In genomic region chr9:41765816-41766532, GRCm38 (mm10) we compare ENCODE assay signal across 10 mouse cellular contexts.
DNase-seq lines count a peak whose midpoint lies in the region; ATAC-seq lines count a peak whose summit lies in the region.
"Had no signal": no experiment of that assay in that cellular context is flagged by ENCODE, and none has a peak within 500 bp of the region (broad histone marks: within the 10 kb centered on the region; RNA-seq: fewer than 3 reads in every experiment).

No protein-coding gene starts in this region.

- no peak for DNase-seq in lung, postnatal 25 days (ENCODE audit: low spot score)
- no peak for DNase-seq in embryonic facial prominence, embryonic 14.5 days (ENCODE audit: low spot score)
- no peak for DNase-seq in B cell, adult 2 months
- no peak for DNase-seq in ovary, postnatal 36 days (ENCODE audit: low spot score)
- DNase-seq in cerebellum, postnatal 10 days = no peak

- 63% methylated on average over 6 of the region's 6 CpGs for WGBS in lung, embryonic 16.5 days
- WGBS in embryonic facial prominence, embryonic 14.5 days = 54% methylated on average over 6 of the region's 6 CpGs
- WGBS in hindbrain, embryonic 12.5 days = 81% methylated on average over 6 of the region's 6 CpGs
- 84% methylated on average over 6 of the region's 6 CpGs for WGBS in midbrain, embryonic 15.5 days

- H3K36me3 ChIP-seq in lung, embryonic 16.5 days (ENCODE audit: control insufficient read depth, insufficient read depth, low read length) = no peaks in the 10 kb centered on the region
- H3K36me3 ChIP-seq in embryonic facial prominence, embryonic 14.5 days (ENCODE audit: control insufficient read depth, insufficient read depth, low read length) = no peaks in the 10 kb centered on the region
- H3K36me3 ChIP-seq in hindbrain, embryonic 12.5 days = no peaks in the 10 kb centered on the region
- no peaks in the 10 kb centered on the region for H3K36me3 ChIP-seq in midbrain, embryonic 15.5 days (replicated peaks)
- H3K36me3 ChIP-seq: neural tube, embryonic 12.5 days had no signal

- peaks cover 8% of the 10 kb centered on the region for H3K4me1 ChIP-seq in lung, embryonic 16.5 days (replicated peaks; ENCODE audit: control insufficient read depth, insufficient read depth, low read length)
- peaks cover 21% of the 10 kb centered on the region for H3K4me1 ChIP-seq in embryonic facial prominence, embryonic 14.5 days (ENCODE audit: control insufficient read depth, insufficient read depth, low read length)
- H3K4me1 ChIP-seq in hindbrain, embryonic 12.5 days = peaks cover 10% of the 10 kb centered on the region
- peaks cover 7% of the 10 kb centered on the region; the same call in 1 of the 2 replicates for H3K4me1 ChIP-seq in midbrain, embryonic 15.5 days

- ATAC-seq in lung, embryonic 16.5 days (ENCODE audit: low read depth) = peak; percentile 41; the same call in 1 of the 2 replicates
- ATAC-seq in embryonic facial prominence, embryonic 14.5 days (ENCODE audit: low read depth) = peak; percentile 3; the same call in 1 of the 2 replicates
- 0 out of 2 replicates have a peak, but pooled peaks have one; percentile 13 for ATAC-seq in hindbrain, embryonic 12.5 days (ENCODE audit: low FRiP score)
- no peak for ATAC-seq in midbrain, embryonic 15.5 days (replicated peaks)

- H3K9ac ChIP-seq in lung, embryonic 16.5 days (ENCODE audit: low read length) = no peak overlapping the region
- H3K9ac ChIP-seq in embryonic facial prominence, embryonic 14.5 days (ENCODE audit: low read depth, low read length) = no peak overlapping the region
- H3K9ac ChIP-seq in hindbrain, embryonic 12.5 days = no peak overlapping the region
- no peak overlapping the region for H3K9ac ChIP-seq in midbrain, embryonic 15.5 days
- H3K9ac ChIP-seq: liver, embryonic 14.5 days; neural tube, embryonic 12.5 days had no signal

- H3K9me3 ChIP-seq in lung, embryonic 16.5 days (ENCODE audit: control insufficient read depth, low read length) = peaks cover 2% of the 10 kb centered on the region; the same call in 1 of the 2 replicates
- H3K9me3 ChIP-seq in embryonic facial prominence, embryonic 14.5 days (ENCODE audit: control insufficient read depth, low read length) = no peaks in the 10 kb centered on the region
- H3K9me3 ChIP-seq in hindbrain, embryonic 12.5 days (replicated peaks) = no peaks in the 10 kb centered on the region
- no peaks in the 10 kb centered on the region for H3K9me3 ChIP-seq in midbrain, embryonic 15.5 days
- H3K9me3 ChIP-seq: neural tube, embryonic 12.5 days had no signal

- no peak overlapping the region for H3K4me3 ChIP-seq in lung, embryonic 16.5 days (ENCODE audit: low read length)
- no peak overlapping the region for H3K4me3 ChIP-seq in embryonic facial prominence, embryonic 14.5 days (ENCODE audit: low read depth, low read length)
- no peak overlapping the region for H3K4me3 ChIP-seq in hindbrain, embryonic 12.5 days
- H3K4me3 ChIP-seq in midbrain, embryonic 15.5 days = no peak overlapping the region
- H3K4me3 ChIP-seq: neural tube, embryonic 12.5 days had no signal

- H3K27me3 ChIP-seq in lung, embryonic 16.5 days (ENCODE audit: control insufficient read depth, insufficient read depth, low read depth, low read length) = no peaks in the 10 kb centered on the region
- H3K27me3 ChIP-seq in embryonic facial prominence, embryonic 14.5 days (replicated peaks; ENCODE audit: control insufficient read depth, insufficient read depth, low read length) = no peaks in the 10 kb centered on the region
- no peaks in the 10 kb centered on the region for H3K27me3 ChIP-seq in hindbrain, embryonic 12.5 days
- H3K27me3 ChIP-seq in midbrain, embryonic 15.5 days (replicated peaks) = no peaks in the 10 kb centered on the region
- H3K27me3 ChIP-seq: neural tube, embryonic 12.5 days had no signal

- no peak overlapping the region for H3K4me2 ChIP-seq in lung, embryonic 16.5 days (ENCODE audit: low read depth, low read length)
- H3K4me2 ChIP-seq in embryonic facial prominence, embryonic 14.5 days (ENCODE audit: low read depth, low read length) = no peak overlapping the region
- H3K4me2 ChIP-seq in hindbrain, embryonic 12.5 days (replicated peaks) = no peak overlapping the region
- H3K4me2 ChIP-seq in midbrain, embryonic 15.5 days = no peak overlapping the region
- H3K4me2 ChIP-seq: neural tube, embryonic 12.5 days had no signal

- peak overlapping the region; percentile 48 for H3K27ac ChIP-seq in lung, embryonic 16.5 days (ENCODE audit: low read length)
- H3K27ac ChIP-seq in embryonic facial prominence, embryonic 14.5 days (replicated peaks; ENCODE audit: low read depth, low read length) = peak overlapping the region; percentile 86
- H3K27ac ChIP-seq in hindbrain, embryonic 12.5 days = peak overlapping the region; percentile 71
- H3K27ac ChIP-seq in midbrain, embryonic 15.5 days = peak overlapping the region; percentile 58
- H3K27ac ChIP-seq: liver, embryonic 14.5 days; neural tube, embryonic 12.5 days had no signal
